Mouse (Mus musculus) lung, adult 2 months (tissue): ENCODE results near the gene Trpd52l3.

Source experiments
- CTCF ChIP-seq: fragments of 200-500 bp; IDR thresholded peaks from 2 replicates; pipeline ENCODE4 v1.5.1; 2011; ENCODE audit warnings: mild to moderate bottlenecking, low read length, control low read depth; ENCODE audit not compliant: insufficient read depth
- POLR2A ChIP-seq: fragments of 200-500 bp; IDR thresholded peaks from 2 replicates; pipeline ENCODE4 v1.6.1; 2011; ENCODE audit warnings: low read depth, mild to moderate bottlenecking, control low read depth, low read length, borderline replicate concordance; ENCODE audit errors: extremely low read depth

- TF ChIP-seq CTCF, result peak; percentile 33; the same call in 1 of the 2 replicates
- no peak for TF ChIP-seq POLR2A
Observed at GRCm38 (mm10) chr19:30045857-30046256, 42.3 kb downstream of the Trpd52l3 start.
